Mouse (Mus musculus): Measurements from ENCODE around the gene Emc7. TPM values are rescaled to one million over a fixed set of nuclear protein-coding genes. Genes with fewer than 3 reads are reported as not detected.

Emc7 gene
- polyA plus RNA-seq, 1 experiment from 2014 or later: 11.2 TPM

DNA sequence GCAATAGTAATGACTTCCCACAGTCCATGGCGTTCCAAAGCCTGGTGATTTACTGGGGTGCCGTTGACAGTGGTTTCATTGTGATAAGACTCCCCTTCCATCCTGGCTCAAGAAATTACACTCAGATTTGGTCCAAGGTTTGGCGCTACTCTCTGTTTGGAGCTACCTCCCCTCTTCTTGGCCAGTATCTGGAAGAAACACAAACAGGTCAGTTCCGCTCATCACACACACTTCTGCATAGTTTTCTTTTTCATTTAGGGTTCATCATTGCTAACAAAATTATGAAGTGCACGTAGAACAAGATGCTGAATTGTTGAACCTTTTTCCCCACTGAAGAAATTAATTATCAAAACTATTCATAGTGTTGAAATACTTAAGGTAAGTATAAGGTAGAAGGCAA is 25.9 kb downstream of the Emc7 start, which contains the start of gene Chrm5:
Gene Chrm5, minus strand, starts transcription at position 101 of the 400 bp plus-strand sequence.
- Histone ChIP-seq H3K9ac (replicated peaks) (no peak within 1 kb of the TSS), H3K27me3 (no peaks in the 10 kb centered on the region), H3K4me2 (no peak within 1 kb of the TSS), H3K4me1 (replicated peaks) (no peaks in the 10 kb centered on the region), H3K27ac (no peak within 1 kb of the TSS), H3K9me3 (no peaks in the 10 kb centered on the region), H3K4me3 (replicated peaks) (no peak within 1 kb of the TSS), H3K36me3 (no peaks in the 10 kb centered on the region)
- 90% methylated on average over 5 of the region's 5 CpGs for WGBS
- no peak for ATAC-seq (ENCODE audit: insufficient number of reproducible peaks, insufficient read depth, low FRiP score, low TSS enrichment, low read depth)

DNA sequence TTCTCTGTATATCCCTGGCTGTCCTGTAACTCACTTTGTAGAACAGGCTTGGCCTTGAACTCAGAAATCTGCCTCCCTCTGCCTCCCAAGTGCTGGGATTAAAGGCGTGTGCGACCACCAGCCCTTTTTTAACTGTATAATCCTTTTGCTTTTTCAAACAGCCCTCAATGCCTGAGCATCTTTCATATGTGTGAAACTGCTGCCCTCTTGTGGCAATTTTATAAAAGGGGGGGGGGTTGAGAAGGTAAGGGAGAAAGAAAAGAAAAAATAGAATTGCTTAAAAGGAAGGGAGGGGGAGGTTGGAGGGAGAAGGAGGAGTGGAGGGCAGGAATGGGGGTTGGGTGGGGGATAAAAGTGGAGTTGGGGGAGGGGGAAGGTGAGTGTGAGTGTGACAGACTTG is 26.8 kb downstream of the Emc7 start:
- 2% methylated on average over 2 of the region's 2 CpGs for WGBS
- Histone ChIP-seq H3K4me2 (no peak overlapping the region), H3K27ac (no peak overlapping the region), H3K27me3 (no peaks in the 10 kb centered on the region), H3K9me3 (no peaks in the 10 kb centered on the region), H3K4me3 (replicated peaks) (no peak overlapping the region), H3K4me1 (replicated peaks) (no peaks in the 10 kb centered on the region), H3K36me3 (no peaks in the 10 kb centered on the region), H3K9ac (replicated peaks) (no peak overlapping the region)
- ATAC-seq (ENCODE audit: insufficient number of reproducible peaks, insufficient read depth, low FRiP score, low TSS enrichment, low read depth): no peak

DNA sequence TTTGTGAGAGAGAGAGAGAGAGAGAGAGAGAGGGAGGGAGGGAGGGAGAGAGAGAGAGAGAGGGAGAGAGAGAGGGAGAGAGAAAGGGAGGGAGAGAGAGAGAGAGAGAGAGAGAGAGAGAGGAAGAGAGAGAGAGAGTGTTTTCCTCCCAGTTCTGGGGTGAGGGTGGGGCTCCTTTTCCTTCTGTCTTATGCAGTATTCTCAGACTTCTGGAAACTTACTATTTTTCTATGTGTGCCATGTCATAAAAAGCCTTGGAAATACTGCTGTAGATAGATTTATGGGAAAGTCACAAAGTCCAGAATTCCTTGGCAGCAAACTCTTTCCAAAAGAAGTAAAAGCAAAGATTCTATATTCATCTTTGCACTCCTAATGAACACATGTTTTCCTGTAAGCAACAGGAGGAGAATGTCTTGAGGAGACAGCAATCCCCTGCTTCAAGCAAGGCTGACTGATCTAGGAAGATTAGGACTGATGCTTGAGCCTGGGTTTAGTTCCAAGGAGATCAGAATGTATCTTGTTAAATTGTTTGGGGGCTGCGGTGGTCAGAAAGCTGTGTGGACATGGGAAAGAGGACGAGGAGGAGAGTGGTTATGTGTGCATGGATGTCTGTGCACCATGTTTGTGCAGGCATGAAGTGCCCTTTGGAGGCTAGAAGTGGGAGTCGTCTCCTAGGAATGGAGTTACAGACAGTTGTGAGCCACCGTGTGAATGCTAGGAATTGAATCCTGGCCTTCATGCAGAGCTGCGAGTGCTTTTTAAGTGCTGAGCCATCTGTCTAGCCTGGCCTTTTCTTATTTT is 27.9 kb downstream of the Emc7 start:
- Histone ChIP-seq H3K4me2 (no peak overlapping the region), H3K9ac (replicated peaks) (no peak overlapping the region), H3K36me3 (no peaks in the 10 kb centered on the region), H3K9me3 (no peaks in the 10 kb centered on the region), H3K4me3 (replicated peaks) (no peak overlapping the region), H3K4me1 (replicated peaks) (no peaks in the 10 kb centered on the region), H3K27ac (no peak overlapping the region), H3K27me3 (no peaks in the 10 kb centered on the region)
- no peak for ATAC-seq (ENCODE audit: insufficient number of reproducible peaks, insufficient read depth, low FRiP score, low TSS enrichment, low read depth)
- 80% methylated on average over 5 of the region's 5 CpGs for WGBS

DNA sequence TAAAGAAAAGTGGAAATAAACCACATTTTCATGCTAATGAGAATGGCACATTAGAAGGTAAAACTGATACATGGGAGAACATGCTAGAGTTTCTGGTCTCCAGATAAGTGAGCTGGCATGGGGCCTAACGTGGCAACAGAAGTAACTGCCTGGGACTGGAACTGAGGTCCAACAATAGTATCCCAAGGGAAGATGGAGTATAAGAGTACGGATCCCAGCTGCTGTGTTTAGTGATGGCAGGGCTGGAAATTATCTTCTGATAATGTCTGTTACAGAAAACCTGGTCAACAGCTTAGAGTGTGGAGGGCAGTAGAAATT is 28.5 kb downstream of the Emc7 start:
- no peak overlapping the region for H3K4me3 ChIP-seq (replicated peaks)
- no peaks in the 10 kb centered on the region for H3K27me3 ChIP-seq
- no peak overlapping the region for H3K4me2 ChIP-seq
- no peaks in the 10 kb centered on the region for H3K4me1 ChIP-seq (replicated peaks)
- H3K9ac ChIP-seq (replicated peaks): no peak overlapping the region
- no peaks in the 10 kb centered on the region for H3K9me3 ChIP-seq
- ATAC-seq (ENCODE audit: insufficient number of reproducible peaks, insufficient read depth, low FRiP score, low TSS enrichment, low read depth): no peak
- no peaks in the 10 kb centered on the region for H3K36me3 ChIP-seq
- WGBS: 65% methylated on average over 2 of the region's 2 CpGs
- no peak overlapping the region for H3K27ac ChIP-seq

DNA sequence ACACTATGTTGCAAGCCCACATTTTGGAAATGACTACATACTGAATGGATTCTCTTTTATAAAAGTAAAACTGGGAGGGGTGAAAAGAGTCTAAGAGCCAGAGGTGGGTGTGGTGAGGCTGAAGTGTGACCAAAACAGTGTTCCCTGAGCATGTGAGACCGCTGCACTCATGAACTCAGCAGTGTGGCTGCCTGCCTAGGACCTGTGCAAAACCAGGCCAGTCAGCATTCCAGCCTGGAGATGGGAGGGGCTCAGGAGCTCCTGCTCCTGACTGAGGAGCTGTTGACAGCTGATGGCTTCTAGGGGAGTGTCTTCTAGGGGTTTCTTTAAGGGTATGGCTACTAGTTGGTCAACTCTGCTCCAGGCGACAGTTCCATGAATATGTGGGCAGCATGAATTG is 30.1 kb downstream of the Emc7 start:
- no peaks in the 10 kb centered on the region for H3K36me3 ChIP-seq
- no peak overlapping the region for H3K4me3 ChIP-seq (replicated peaks)
- no peak for ATAC-seq (ENCODE audit: insufficient number of reproducible peaks, insufficient read depth, low FRiP score, low TSS enrichment, low read depth)
- 77% methylated on average over 2 of the region's 2 CpGs for WGBS
- H3K27me3 ChIP-seq: no peaks in the 10 kb centered on the region
- H3K9ac ChIP-seq (replicated peaks): no peak overlapping the region
- H3K4me1 ChIP-seq (replicated peaks): no peaks in the 10 kb centered on the region
- H3K9me3 ChIP-seq: no peaks in the 10 kb centered on the region
- H3K4me2 ChIP-seq: no peak overlapping the region
- no peak overlapping the region for H3K27ac ChIP-seq

DNA sequence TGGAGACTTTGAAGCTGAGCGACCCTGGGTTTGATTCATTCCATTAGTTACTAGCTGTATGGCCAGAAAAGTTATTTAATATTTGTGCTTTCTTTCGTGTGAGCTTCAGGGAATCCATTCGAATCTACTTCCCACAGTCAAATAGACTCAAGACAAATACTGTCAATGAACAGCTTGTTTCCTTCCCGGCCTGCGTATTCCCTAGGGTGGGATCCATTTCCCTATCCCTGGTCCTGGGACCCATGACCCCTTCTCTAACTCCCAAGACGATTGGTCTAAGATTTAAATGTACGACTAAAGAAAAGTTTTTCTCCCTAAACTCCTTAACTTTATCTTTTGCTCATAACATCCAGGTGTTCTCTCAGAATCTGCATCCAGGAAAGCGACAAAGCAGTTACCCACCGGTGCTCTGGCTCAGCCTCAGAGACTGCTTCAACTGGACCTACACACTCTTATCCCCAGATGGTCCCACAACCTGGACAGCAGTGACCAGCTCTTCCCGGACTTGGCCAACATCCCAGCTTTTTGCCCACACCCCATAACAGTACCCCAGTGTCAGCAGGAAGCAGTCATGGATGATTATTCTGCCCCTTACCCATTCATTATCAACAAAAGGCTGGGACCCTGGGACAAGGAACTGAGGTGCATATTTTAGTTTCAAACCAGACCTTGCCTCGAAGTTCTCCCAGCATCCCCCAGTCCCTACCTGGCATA is 35.8 kb downstream of the Emc7 start:
- Histone ChIP-seq H3K27me3 (no peaks in the 10 kb centered on the region), H3K27ac (no peak overlapping the region), H3K4me3 (replicated peaks) (no peak overlapping the region), H3K9ac (replicated peaks) (no peak overlapping the region), H3K4me2 (no peak overlapping the region), H3K36me3 (no peaks in the 10 kb centered on the region), H3K4me1 (replicated peaks) (peaks cover 9% of the 10 kb centered on the region; the same call in 1 of the 2 replicates), H3K9me3 (no peaks in the 10 kb centered on the region)
- ATAC-seq (ENCODE audit: insufficient number of reproducible peaks, insufficient read depth, low FRiP score, low TSS enrichment, low read depth): no peak
- 79% methylated on average over 11 of the region's 11 CpGs for WGBS

DNA sequence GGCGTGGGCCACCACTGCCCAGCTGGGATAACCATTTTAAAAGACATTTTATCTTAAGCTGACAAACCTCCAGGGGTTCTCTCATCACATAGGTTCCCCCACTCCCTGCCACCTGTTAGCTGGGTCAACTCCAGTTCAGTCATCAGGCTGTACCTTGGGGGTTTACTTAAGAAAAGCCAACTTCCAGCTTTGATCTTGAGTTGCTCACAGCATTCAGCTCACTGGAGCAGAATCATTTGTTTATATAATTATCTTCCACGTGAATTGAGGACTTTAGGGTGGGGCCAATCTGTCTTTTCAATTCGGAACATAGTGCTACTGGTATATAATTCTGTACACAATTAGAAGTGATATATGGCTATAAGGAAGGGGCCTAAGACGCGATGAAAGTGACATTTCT is 36.8 kb downstream of the Emc7 start:
- H3K4me1 ChIP-seq (replicated peaks): peaks cover 9% of the 10 kb centered on the region; the same call in 1 of the 2 replicates
- no peaks in the 10 kb centered on the region for H3K36me3 ChIP-seq
- H3K27ac ChIP-seq: no peak overlapping the region
- H3K27me3 ChIP-seq: no peaks in the 10 kb centered on the region
- H3K4me2 ChIP-seq: peak overlapping the region; percentile 66; the same call in 1 of the 2 replicates
- WGBS: 79% methylated on average over 5 of the region's 5 CpGs
- ATAC-seq (ENCODE audit: insufficient number of reproducible peaks, insufficient read depth, low FRiP score, low TSS enrichment, low read depth): no peak
- no peaks in the 10 kb centered on the region for H3K9me3 ChIP-seq
- H3K4me3 ChIP-seq (replicated peaks): no peak overlapping the region
- H3K9ac ChIP-seq (replicated peaks): no peak overlapping the region

DNA sequence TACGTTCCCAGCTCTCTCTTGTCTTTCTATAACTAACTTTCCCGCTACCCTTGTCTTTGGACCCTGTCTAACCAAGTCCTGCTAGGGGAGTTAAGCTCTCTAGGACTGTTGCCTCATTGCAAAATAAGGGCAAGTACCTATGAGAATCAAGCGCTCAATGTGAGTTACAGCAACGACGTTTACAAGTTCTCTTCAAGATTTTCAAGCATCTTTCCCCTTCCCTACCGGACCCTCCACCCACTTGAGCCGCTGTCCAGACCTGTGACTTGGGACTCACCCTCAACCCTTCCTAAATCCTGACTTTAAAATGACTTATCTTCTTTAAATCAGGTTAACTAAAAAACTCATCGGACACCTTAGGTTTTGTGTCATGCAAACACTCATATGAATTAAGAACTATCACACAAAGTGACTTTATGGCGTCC is 37.6 kb downstream of the Emc7 start:
- Histone ChIP-seq H3K27ac (peak overlapping the region; percentile 99), H3K4me3 (replicated peaks) (peak overlapping the region; percentile 78), H3K4me1 (replicated peaks) (peaks cover 9% of the 10 kb centered on the region; the same call in 1 of the 2 replicates), H3K36me3 (no peaks in the 10 kb centered on the region), H3K4me2 (peak overlapping the region; percentile 66), H3K27me3 (no peaks in the 10 kb centered on the region), H3K9ac (replicated peaks) (peak overlapping the region; percentile 98), H3K9me3 (no peaks in the 10 kb centered on the region)
- WGBS: 7% methylated on average over 9 of the region's 9 CpGs
- no peak for ATAC-seq (ENCODE audit: insufficient number of reproducible peaks, insufficient read depth, low FRiP score, low TSS enrichment, low read depth)

DNA sequence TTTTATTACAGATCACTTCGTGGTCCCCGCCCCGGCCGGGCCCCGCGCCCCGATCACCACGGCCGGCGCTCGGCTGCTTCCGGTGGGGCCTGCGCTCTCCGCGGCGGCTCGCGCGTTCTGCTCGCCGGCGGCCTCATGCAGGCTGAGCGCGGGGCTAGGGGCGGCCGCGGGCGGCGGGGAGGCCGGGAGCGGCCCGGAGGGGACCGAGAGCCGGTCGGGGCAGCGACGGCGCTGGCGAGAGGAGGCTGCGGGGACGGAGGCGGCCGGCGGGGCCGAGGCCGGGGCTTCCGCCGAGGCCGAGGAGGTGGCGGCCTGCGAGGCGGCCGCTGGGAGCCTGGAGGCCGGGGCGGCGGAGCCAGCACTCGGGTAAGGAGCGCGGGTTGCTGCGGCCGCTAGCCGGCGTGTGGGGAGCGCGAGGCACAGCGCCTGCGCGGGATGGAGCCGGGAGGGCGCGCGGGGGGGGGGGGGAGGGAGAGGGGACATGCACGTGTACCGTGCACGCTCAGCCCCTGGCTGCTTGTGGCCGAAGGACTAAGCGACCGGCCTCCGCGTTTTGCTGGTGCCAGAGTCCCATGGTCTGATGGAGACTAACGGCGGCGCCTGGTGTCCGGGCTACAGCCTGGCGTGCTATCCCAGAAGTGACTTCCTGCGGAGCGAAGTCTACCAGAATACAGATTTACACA is 38.2 kb downstream of the Emc7 start, which contains the start of gene Aven:
Gene Aven, plus strand, starts transcription at position 109 of the 683 bp plus-strand sequence.
- WGBS: under 1% methylated on average over 74 of the region's 87 CpGs
- H3K27ac ChIP-seq: peak within 1 kb of the TSS; percentile 99
- no peaks in the 10 kb centered on the region for H3K9me3 ChIP-seq
- peaks cover 9% of the 10 kb centered on the region; the same call in 1 of the 2 replicates for H3K4me1 ChIP-seq (replicated peaks)
- peak; percentile 93 for ATAC-seq (ENCODE audit: insufficient number of reproducible peaks, insufficient read depth, low FRiP score, low TSS enrichment, low read depth)
- H3K27me3 ChIP-seq: no peaks in the 10 kb centered on the region
- no peaks in the 10 kb centered on the region for H3K36me3 ChIP-seq
- H3K4me2 ChIP-seq: peak within 1 kb of the TSS; percentile 66
- H3K9ac ChIP-seq (replicated peaks): peak within 1 kb of the TSS; percentile 98
- peak within 1 kb of the TSS; percentile 78 for H3K4me3 ChIP-seq (replicated peaks)

DNA sequence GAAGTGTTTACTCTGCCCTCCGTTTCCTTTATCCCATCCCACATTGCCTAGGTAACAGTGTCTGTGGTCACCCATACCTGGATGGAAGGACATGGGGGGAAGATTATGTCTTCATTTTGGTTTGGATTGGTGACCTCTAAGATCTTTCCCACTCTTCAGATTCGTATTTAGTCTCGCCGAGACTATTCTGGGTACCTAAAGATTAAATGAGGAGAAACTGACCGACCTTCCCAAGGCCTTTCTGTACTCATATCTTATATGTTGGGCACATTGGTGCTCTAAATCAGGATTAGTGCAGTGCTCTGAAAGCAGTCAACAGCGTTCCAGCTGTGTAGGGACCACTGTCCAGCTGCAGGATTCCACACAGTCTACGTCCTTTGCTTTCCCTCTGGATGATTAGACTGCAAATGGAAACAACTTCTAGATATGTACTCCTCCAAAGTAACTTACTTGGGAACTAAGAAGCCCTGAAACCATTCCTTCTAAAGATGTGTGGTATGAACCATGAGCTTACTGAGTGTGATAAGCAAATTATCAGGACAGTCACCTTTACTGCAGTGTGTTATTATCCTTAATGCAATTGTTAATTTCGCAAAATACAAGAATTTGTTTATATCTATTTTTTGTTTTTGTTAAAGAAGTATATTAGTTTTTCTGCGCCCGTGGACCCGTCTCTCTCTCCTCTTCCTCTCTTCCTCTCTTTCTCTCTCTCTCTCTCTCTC is 38.9 kb downstream of the Emc7 start:
- Histone ChIP-seq H3K4me3 (replicated peaks) (peak overlapping the region; percentile 78), H3K9me3 (no peaks in the 10 kb centered on the region)
- ATAC-seq (ENCODE audit: insufficient number of reproducible peaks, insufficient read depth, low FRiP score, low TSS enrichment, low read depth): peak; percentile 73; the same call in 1 of the 2 replicates

More for the DNA sequence above, 38.9 kb downstream of the Emc7 start:
- Histone ChIP-seq H3K27me3 (no peaks in the 10 kb centered on the region), H3K9ac (replicated peaks) (peak overlapping the region; percentile 98), H3K36me3 (no peaks in the 10 kb centered on the region), H3K27ac (peak overlapping the region; percentile 99), H3K4me2 (peak overlapping the region; percentile 66), H3K4me1 (replicated peaks) (peaks cover 9% of the 10 kb centered on the region; the same call in 1 of the 2 replicates)
- WGBS: 40% methylated on average over 11 of the region's 11 CpGs
